Mouse (Mus musculus) megakaryocyte, embryonic 14.5 days (primary cell): ENCODE measurements at regions not wholly inside any gene's neighbourhood (a gene's known extent, or its start where the extent isn't known, plus 50 kb on each side); places are given as distances from the start of the nearest gene placed in this dataset.

Experiments
- FLI1 ChIP-seq: IDR thresholded peaks from 2 replicates; pipeline ENCODE4 v1.6.1; 2012; ENCODE audit warnings: low read length, inconsistent platforms, mixed read lengths
- GATA1 ChIP-seq: IDR thresholded peaks from 3 replicates; pipeline ENCODE4 v1.6.1; 2012; ENCODE audit warnings: mixed read lengths, low read length, inconsistent platforms, borderline replicate concordance

DNA sequence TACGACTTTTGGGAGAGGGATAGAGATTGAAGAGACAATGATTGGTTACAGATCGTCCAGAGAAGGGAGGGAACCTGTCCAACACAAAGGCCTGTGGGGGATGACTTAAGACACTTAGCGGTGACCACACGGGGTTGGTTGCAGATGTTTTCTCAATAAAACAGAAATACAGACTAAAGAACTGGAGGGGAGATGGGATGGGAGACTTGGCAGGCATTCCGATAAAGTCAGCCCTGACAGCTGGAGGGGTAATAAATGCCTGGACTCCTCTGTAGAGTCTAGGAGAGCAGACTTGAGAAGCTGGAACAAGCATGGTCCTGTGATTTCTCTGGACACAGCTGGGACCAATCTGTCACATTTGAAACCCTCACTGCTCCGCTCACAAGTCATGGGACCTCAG, 227.3 kb upstream of the Klf3 start:
- no peak for TF ChIP-seq GATA1
- no peak for TF ChIP-seq FLI1
